Mouse (Mus musculus) midbrain, embryonic 12.5 days (tissue): ENCODE data around the gene Rnase2b. TPM values are rescaled to one million over a fixed set of nuclear protein-coding genes. Genes with fewer than 3 reads are reported as not detected.
"Not testable (repeated sequence)": the region's sequence is repeated elsewhere in the genome, so short reads cannot be mapped to it uniquely, and the experiment has no call there.

Source experiments
- ATAC-seq: fragments of 200-750 bp; cut with Nextera tagmentation; 2 replicates; pipeline ENCODE4 v1.8.0; 2017; ENCODE audit warnings: low read depth, moderate TSS enrichment, moderate library complexity; ENCODE audit not compliant: low FRiP score
- H3K27ac ChIP-seq: fragments of 300-500 bp; sonication (generic); replicated peaks from 2 replicates; pipeline ENCODE4 v1.5.1; 2016; ENCODE audit warnings: mild to moderate bottlenecking
- H3K27me3 ChIP-seq: fragments of 300-500 bp; sonication (generic); 2 replicates; pipeline ENCODE4 v1.6.1; 2016; ENCODE audit warnings: mild to moderate bottlenecking
- H3K36me3 ChIP-seq: fragments of 300-500 bp; sonication (generic); 2 replicates; pipeline ENCODE4 v1.6.1; 2016
- H3K4me1 ChIP-seq: fragments of 300-500 bp; sonication (generic); 2 replicates; pipeline ENCODE4 v1.6.1; 2016
- H3K4me2 ChIP-seq: fragments of 300-500 bp; sonication (generic); replicated peaks from 2 replicates; pipeline ENCODE4 v1.6.1; 2016; ENCODE audit warnings: mild to moderate bottlenecking, moderate library complexity
- H3K4me3 ChIP-seq: fragments of 300-500 bp; sonication (generic); 2 replicates; pipeline ENCODE4 v1.5.1; 2016; ENCODE audit warnings: mild to moderate bottlenecking
- H3K9ac ChIP-seq: fragments of 300-500 bp; sonication (generic); replicated peaks from 2 replicates; pipeline ENCODE4 v1.6.1; 2016; ENCODE audit warnings: mild to moderate bottlenecking, moderate library complexity
- H3K9me3 ChIP-seq: fragments of 300-500 bp; sonication (generic); 2 replicates; pipeline ENCODE4 v1.6.1; 2016; ENCODE audit warnings: mild to moderate bottlenecking
- WGBS: fragments of 180-500 bp; shearing (Covaris S2); methylation state at CpG from one replicate; pipeline ENCODE4 v1.1.7; 2016; 5-methylcytosine and 5-hydroxymethylcytosine counted together
- polyA plus RNA-seq: library from polyadenylated mRNA; unstranded; fragments of >200 nt; fragmentation: Nextera tagmentation; extraction: Ambion mirVana; gene quantifications from 2 replicates; pipeline ENCODE4 v1.2.1, GENCODE M21; 2016

Rnase2b gene
- not detected in 2 replicates for polyA plus RNA-seq

- H3K27me3 ChIP-seq, ATAC-seq, H3K9me3 ChIP-seq, H3K9ac ChIP-seq, H3K36me3 ChIP-seq, H3K4me1 ChIP-seq, H3K4me2 ChIP-seq, H3K27ac ChIP-seq, H3K4me3 ChIP-seq: not testable (repeated sequence)
- 88% methylated on average over 3 of the region's 3 CpGs for WGBS
Observed at GRCm38 (mm10) chr14:51161976-51162375, at the start of gene Rnase2b. TSS of gene Rnase2b (plus strand) at chr14:51162260.

GRCm38 (mm10) chr14:51113476-51113875, 48.6 kb upstream of the Rnase2b start:
- H3K27ac ChIP-seq = no peak overlapping the region
- H3K4me2 ChIP-seq = no peak overlapping the region; the same call in 1 of the 2 replicates
- H3K4me1 ChIP-seq = no peaks in the 10 kb centered on the region
- no peak for ATAC-seq
- WGBS = 26% methylated on average over 9 of the region's 9 CpGs
- no peak overlapping the region for H3K9ac ChIP-seq
- no peak overlapping the region for H3K4me3 ChIP-seq
- H3K27me3 ChIP-seq = no peaks in the 10 kb centered on the region
- no peaks in the 10 kb centered on the region for H3K36me3 ChIP-seq
- no peaks in the 10 kb centered on the region for H3K9me3 ChIP-seq

GRCm38 (mm10) chr14:51113916-51114560, 48.0 kb upstream of the Rnase2b start, which contains the start of gene Eddm3b:
TSS of gene Eddm3b (plus strand) at chr14:51114426.
- ATAC-seq = no peak
- Histone ChIP-seq H3K9ac (no peak within 1 kb of the TSS), H3K27ac (no peak within 1 kb of the TSS), H3K4me3 (no peak within 1 kb of the TSS), H3K9me3 (0 out of 2 replicates have a peak, but pooled peaks cover 4% of the 10 kb centered on the region), H3K4me2 (no peak within 1 kb of the TSS; the same call in 1 of the 2 replicates), H3K4me1 (no peaks in the 10 kb centered on the region), H3K36me3 (no peaks in the 10 kb centered on the region), H3K27me3 (no peaks in the 10 kb centered on the region)
- 46% methylated on average over 12 of the region's 12 CpGs for WGBS

- Histone ChIP-seq H3K27me3 (no peaks in the 10 kb centered on the region), H3K9ac (no peak overlapping the region), H3K9me3 (no peaks in the 10 kb centered on the region), H3K36me3 (no peaks in the 10 kb centered on the region), H3K4me1 (0 out of 2 replicates have a peak, but pooled peaks cover 2% of the 10 kb centered on the region), H3K4me3 (no peak overlapping the region), H3K27ac (no peak overlapping the region), H3K4me2 (no peak overlapping the region)
- 88% methylated on average over 6 of the region's 6 CpGs for WGBS
- ATAC-seq = no peak
Observed at GRCm38 (mm10) chr14:51125684-51126083, 36.4 kb upstream of the Rnase2b start.

GRCm38 (mm10) chr14:51127648-51128258, 34.3 kb upstream of the Rnase2b start:
- H3K27me3 ChIP-seq = no peaks in the 10 kb centered on the region
- no peak for ATAC-seq
- H3K9ac ChIP-seq = no peak overlapping the region
- no peaks in the 10 kb centered on the region for H3K4me1 ChIP-seq
- H3K4me2 ChIP-seq = no peak overlapping the region
- H3K9me3 ChIP-seq = no peaks in the 10 kb centered on the region
- no peak overlapping the region for H3K27ac ChIP-seq
- 75% methylated on average over 2 of the region's 2 CpGs for WGBS
- H3K36me3 ChIP-seq = no peaks in the 10 kb centered on the region
- H3K4me3 ChIP-seq = no peak overlapping the region

- no peaks in the 10 kb centered on the region for H3K4me1 ChIP-seq
- H3K27me3 ChIP-seq = no peaks in the 10 kb centered on the region
- H3K9ac ChIP-seq = no peak overlapping the region
- no peaks in the 10 kb centered on the region for H3K36me3 ChIP-seq
- H3K9me3 ChIP-seq = no peaks in the 10 kb centered on the region
- 85% methylated on average over 9 of the region's 9 CpGs for WGBS
- H3K4me2 ChIP-seq = no peak overlapping the region
- H3K27ac ChIP-seq = no peak overlapping the region
- no peak overlapping the region for H3K4me3 ChIP-seq
- no peak for ATAC-seq
Observed at GRCm38 (mm10) chr14:51128775-51129623, 33.1 kb upstream of the Rnase2b start.

- H3K4me1 ChIP-seq = no peaks in the 10 kb centered on the region
- H3K4me3 ChIP-seq = no peak overlapping the region
- H3K9me3 ChIP-seq = no peaks in the 10 kb centered on the region
- H3K27ac ChIP-seq = no peak overlapping the region
- no peaks in the 10 kb centered on the region for H3K27me3 ChIP-seq
- no peak for ATAC-seq
- H3K36me3 ChIP-seq = no peaks in the 10 kb centered on the region
- WGBS = 82% methylated on average over 4 of the region's 4 CpGs
- H3K9ac ChIP-seq = no peak overlapping the region
- no peak overlapping the region for H3K4me2 ChIP-seq
Observed at GRCm38 (mm10) chr14:51129624-51129975, 32.5 kb upstream of the Rnase2b start.

- no peaks in the 10 kb centered on the region for H3K27me3 ChIP-seq
- no peaks in the 10 kb centered on the region for H3K4me1 ChIP-seq
- no peaks in the 10 kb centered on the region for H3K9me3 ChIP-seq
- H3K9ac ChIP-seq = no peak overlapping the region
- H3K27ac ChIP-seq = no peak overlapping the region
- no peak overlapping the region for H3K4me3 ChIP-seq
- ATAC-seq = no peak
- 91% methylated on average over 9 of the region's 9 CpGs for WGBS
- no peaks in the 10 kb centered on the region for H3K36me3 ChIP-seq
- H3K4me2 ChIP-seq = no peak overlapping the region
Observed at GRCm38 (mm10) chr14:51130315-51130940, 31.6 kb upstream of the Rnase2b start.

- 81% methylated on average over 7 of the region's 7 CpGs for WGBS
- ATAC-seq = no peak
- H3K9ac ChIP-seq = no peak overlapping the region
- H3K9me3 ChIP-seq = no peaks in the 10 kb centered on the region
- no peaks in the 10 kb centered on the region for H3K36me3 ChIP-seq
- H3K27me3 ChIP-seq = no peaks in the 10 kb centered on the region
- no peak overlapping the region for H3K4me3 ChIP-seq
- H3K27ac ChIP-seq = no peak overlapping the region
- no peak overlapping the region for H3K4me2 ChIP-seq
- H3K4me1 ChIP-seq = no peaks in the 10 kb centered on the region
Observed at GRCm38 (mm10) chr14:51131086-51131815, 30.8 kb upstream of the Rnase2b start.

GRCm38 (mm10) chr14:51132372-51132771, 29.7 kb upstream of the Rnase2b start:
- Histone ChIP-seq H3K9me3 (no peaks in the 10 kb centered on the region), H3K27me3 (no peaks in the 10 kb centered on the region), H3K4me1 (no peaks in the 10 kb centered on the region), H3K4me2 (no peak overlapping the region), H3K36me3 (no peaks in the 10 kb centered on the region), H3K9ac (no peak overlapping the region), H3K4me3 (no peak overlapping the region), H3K27ac (no peak overlapping the region)
- ATAC-seq = no peak
- WGBS = 90% methylated on average over 4 of the region's 4 CpGs

GRCm38 (mm10) chr14:51140342-51140741, 21.7 kb upstream of the Rnase2b start:
- Histone ChIP-seq H3K9ac (no peak overlapping the region), H3K9me3 (no peaks in the 10 kb centered on the region), H3K27ac (no peak overlapping the region), H3K4me2 (no peak overlapping the region), H3K4me3 (no peak overlapping the region), H3K4me1 (no peaks in the 10 kb centered on the region), H3K27me3 (no peaks in the 10 kb centered on the region), H3K36me3 (no peaks in the 10 kb centered on the region)
- ATAC-seq = no peak
- WGBS = 94% methylated on average over 2 of the region's 2 CpGs
